Mouse (Mus musculus) heart, postnatal 0 days (tissue): ENCODE measurements around the gene Map7d2.
A peak's percentile ranks its signal among the peaks of the same experiment; 100 is the strongest.

Source experiments
- CTCF ChIP-seq: IDR thresholded peaks from 2 replicates; pipeline ENCODE4 v1.5.1; 2016; ENCODE audit warnings: antibody characterized with exemption, control low read depth, low read depth
- EP300 ChIP-seq: IDR thresholded peaks from 2 replicates; pipeline ENCODE4 v1.6.1; 2016; ENCODE audit warnings: antibody characterized with exemption, low read depth

DNA sequence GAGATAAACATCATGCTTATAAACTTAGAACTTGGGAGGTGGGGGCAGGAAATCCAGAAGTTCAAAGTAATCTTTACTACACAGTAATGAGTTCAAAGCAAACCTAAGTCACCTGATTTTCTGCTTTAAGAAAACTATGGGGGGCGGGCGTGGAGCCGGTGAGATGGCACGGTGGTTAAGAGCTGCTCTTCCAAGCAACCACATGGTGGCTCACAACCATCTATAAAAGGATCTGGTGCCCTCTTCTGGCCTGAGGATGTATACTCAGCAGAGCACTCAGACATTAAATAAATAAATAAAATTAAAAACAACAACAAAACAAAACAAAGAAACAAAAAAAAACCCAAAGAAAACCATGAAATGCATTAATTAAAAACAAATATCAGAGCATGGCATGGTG is 5.1 kb upstream of the Map7d2 start:
- peak; percentile 48 for TF ChIP-seq CTCF
- no peak for TF ChIP-seq EP300
